Mouse (Mus musculus): ENCODE results near the gene Galnt11.

Gene Galnt11

DNA sequence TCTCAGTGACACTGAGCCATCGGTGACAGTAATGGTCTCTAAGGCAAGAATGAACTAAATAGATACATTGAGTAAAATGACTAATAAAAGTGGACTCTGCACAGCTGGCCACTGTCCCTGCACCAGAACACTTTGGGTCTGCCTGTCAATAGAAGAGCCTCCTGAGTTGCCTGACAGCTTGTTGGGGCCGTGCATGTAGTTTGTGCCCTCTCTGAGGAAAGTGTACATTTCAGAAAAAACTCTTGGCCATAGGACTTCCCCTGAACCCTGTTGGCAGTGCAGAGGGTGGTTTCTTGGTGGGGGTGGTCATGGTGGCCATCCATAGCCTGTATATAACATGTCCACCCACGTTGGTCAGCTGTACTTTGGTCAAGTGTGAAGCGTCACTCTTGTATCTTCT, 32.8 kb downstream of the Galnt11 start:
- no peak for DNase-seq

DNA sequence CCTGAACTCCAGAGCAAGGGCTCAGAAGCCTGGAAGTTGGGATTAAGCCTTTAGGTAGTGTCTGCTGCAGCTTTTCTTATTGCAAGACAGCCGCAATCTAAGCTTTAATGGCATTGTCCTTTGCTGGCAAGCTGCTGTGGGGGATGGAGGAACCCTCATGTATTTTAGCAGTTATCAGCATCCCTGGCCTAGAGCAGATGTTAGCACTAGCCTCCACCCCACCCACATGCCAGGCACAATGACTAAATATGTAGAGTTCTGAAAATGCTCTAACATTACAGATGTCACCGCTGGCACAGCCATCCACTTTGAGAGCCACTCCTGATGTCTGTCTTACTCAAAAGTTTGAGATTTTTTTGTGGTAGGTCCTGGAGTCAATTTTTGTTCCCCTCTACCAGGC, 35.0 kb downstream of the Galnt11 start:
- DNase-seq, result no peak

DNA sequence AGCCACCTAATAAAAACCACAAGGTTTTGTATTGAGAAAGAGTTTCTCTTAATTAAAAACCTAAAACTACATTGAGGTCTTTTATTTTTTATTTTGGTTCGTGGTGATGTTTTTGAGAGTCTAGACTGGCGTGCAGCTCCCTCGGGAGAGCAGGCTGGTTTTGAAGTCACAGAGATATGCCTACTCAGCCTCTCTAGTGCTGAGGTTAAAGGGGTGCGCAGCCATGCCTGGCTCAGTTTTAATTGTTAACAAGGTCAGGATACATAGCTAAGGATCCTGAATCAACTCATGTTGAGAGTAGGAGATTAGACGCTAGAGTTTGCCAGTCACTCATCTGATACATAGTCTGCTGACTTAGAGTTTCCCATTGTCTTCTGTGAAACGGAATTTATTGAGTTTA, 39.7 kb downstream of the Galnt11 start:
- peak; percentile 36 for DNase-seq

DNA sequence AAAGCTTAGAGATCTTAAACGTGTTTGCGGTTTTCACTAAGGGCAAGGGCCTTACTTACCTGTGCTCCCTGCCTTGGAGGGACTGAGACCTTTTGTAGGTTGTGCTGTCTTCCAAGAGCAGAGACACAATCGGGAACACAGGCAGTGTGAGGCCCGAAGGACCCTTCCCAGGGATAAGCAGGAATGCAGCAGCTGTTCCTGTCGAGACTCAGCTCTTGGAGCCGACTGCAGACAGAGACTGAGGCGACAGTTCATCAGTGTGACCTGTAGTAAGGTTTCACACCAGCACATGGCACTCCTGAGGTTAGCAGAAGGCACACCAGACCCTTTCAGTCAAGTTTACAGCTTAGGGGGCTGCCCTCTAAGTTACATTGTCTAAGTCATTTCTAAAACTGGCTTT, 40.6 kb downstream of the Galnt11 start:
- no peak for DNase-seq

DNA sequence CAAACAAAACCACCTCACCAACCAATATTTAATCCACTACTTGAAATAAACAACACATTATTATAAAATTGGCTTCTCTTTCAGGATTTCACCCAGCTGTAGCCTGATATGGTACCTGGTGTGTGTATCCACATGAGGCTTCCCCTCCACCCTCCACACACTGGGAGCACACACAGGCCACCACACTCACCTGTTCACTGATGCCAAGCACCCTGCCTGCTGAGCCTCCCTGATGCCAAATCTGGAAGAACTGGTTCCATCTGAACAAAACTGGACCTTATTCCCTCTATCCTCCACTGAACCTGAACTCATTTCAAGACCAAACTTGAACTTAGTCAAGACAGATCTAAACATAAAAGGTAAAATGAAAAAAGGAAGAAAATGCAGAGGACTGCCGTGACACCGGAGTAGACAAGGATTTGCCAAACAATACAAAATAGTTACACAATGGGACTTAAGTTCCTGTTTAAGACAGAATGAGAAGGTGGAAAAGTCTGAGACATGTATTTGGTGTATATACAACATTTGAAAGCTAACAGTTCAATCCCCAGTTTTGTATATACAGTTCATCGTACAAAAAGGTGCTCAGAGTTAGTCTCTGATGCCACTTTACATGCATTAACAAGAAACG, 46.7 kb downstream of the Galnt11 start:
- no peak for DNase-seq

DNA sequence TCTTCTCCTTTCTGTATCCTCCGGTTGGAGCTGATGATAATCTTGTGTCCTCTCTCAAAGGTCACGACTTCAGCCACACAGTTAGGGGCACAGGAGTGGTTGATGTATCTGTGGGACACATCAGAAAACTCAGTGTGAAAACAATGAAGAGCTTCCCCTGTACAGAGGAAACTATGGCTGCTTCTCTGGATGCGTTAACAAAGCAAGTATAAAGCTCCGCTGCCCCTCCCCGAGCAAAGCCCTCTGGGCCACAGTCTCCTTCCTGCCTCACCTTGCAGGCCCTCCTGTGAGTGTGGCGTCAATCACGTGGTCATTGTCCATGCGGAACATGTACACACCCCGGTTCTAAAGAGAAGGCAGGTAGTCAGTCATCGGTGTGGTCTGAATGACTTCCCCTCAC, 53.9 kb downstream of the Galnt11 start:
- no peak for DNase-seq

DNA sequence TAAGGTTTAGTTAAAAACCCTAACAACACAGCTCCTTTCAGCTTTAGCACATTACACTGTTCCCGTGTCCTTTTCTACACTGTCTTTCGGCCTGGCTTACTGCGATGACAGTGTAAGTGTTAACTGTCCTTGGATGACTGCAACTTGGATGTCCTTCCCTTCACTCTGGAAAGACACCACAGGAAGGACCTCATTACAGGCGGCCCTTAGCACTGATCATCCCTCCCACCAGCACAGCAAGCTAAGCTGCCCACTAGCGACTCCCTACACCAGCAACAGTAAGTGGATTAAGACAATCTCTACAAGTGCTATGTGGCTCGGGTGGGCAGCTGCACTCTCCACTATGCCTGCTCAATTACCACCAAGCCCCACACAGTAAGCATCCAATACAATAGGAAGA, 54.7 kb downstream of the Galnt11 start:
- DNase-seq, result no peak

DNA sequence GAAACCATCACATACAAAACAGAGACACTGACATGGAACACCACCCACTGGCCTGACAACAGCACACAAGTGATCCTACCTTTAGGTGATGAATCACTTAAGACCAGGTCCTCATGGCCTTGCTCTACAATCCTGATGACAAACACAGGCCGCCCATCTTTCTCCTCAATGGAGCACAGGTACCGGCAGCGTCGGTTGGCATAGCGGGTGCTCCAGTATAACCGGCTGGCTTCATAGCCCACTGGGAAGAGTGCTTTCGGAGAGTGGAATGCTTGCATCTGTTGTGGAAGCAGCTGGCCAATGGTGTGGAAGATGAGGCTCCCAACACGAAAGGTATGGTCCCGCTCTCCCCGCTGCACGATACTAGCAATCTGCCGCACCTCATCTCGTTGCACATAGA, 62.3 kb downstream of the Galnt11 start:
- DNase-seq, result no peak

DNA sequence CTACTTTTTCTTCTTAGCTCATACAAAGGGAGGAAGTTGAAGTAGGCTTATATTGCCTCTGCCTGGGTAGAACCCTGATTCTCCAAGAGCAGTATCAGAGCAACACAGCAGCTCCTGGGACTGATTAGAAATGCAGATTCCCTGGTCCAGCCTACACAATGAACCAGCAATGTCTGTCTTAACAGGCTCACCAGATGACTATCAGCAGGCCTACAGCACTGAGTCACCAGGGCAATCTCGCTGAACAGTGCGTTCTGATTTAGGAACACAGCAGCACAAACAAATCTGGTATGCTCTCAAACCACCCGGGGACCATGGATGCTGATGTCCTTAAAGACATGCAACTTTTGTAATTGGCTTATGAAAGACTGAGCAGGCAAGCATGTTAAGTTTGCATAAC, 75.1 kb downstream of the Galnt11 start:
- DNase-seq, result no peak

DNA sequence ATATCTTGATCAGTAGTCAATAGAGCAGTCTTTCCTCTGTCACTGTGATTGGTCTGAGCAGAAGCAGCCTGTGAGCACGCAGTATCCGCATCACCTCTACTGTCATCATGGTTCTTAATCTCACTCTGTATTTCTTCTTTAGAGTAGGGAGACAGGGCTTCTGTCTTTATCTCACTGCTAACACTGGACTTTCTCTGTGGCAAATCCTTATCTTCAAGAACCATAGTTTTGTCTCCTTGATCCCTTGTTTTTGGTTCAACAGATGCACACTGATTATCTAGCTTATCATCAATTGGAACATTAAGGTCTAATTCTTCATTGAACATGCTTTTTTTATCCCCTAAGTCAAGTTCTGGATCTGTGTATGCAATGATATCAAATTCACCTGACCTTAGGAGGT, 88.5 kb downstream of the Galnt11 start:
- DNase-seq, result no peak

DNA sequence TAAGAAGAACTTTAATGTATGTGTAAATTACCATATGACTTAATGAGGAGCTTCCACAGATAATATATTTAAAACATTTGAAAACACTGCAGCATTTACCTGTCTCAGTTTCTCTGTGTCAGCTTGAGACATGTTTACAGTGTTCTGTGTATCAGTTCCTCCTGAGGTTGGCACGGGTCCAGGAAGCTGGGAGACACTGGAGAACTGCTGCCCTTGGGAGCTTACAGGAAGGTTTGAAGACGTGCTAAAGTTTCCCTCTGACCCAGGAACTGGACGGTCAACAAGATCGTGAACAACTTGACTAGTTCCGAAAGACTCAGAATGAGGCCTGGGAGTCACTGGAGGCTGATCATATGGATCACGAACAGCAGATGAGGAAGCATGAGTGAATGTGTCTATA, 92.2 kb downstream of the Galnt11 start:
- DNase-seq, result peak; percentile 40

All from kidney, postnatal 14 days (tissue).